Mouse (Mus musculus) embryonic facial prominence, embryonic 15.5 days (tissue): ENCODE data around the gene Bag5. TPM values are rescaled to one million over a fixed set of nuclear protein-coding genes. Genes with fewer than 3 reads are reported as not detected.

Experiments
- ATAC-seq: fragments of 200-750 bp; cut with Nextera tagmentation; 2 replicates; pipeline ENCODE4 v1.8.0; 2017; ENCODE audit warnings: low read depth, moderate TSS enrichment; ENCODE audit not compliant: insufficient number of reproducible peaks, low FRiP score, low TSS enrichment
- H3K27ac ChIP-seq: fragments of 300-500 bp; sonication (generic); replicated peaks from 2 replicates; pipeline ENCODE4 v1.5.1; 2015; ENCODE audit warnings: mild to moderate bottlenecking, inconsistent platforms
- H3K27me3 ChIP-seq: fragments of 300-500 bp; sonication (generic); 2 replicates; pipeline ENCODE4 v1.6.1; 2015; ENCODE audit warnings: inconsistent platforms
- H3K36me3 ChIP-seq: fragments of 300-500 bp; sonication (generic); 2 replicates; pipeline ENCODE4 v1.6.1; 2015; ENCODE audit warnings: mild to moderate bottlenecking, inconsistent platforms
- H3K4me1 ChIP-seq: fragments of 300-500 bp; sonication (generic); 2 replicates; pipeline ENCODE4 v1.6.1; 2015; ENCODE audit warnings: inconsistent platforms
- H3K4me2 ChIP-seq: fragments of 300-500 bp; sonication (generic); replicated peaks from 2 replicates; pipeline ENCODE4 v1.6.1; 2015; ENCODE audit warnings: mild to moderate bottlenecking, inconsistent platforms
- H3K4me3 ChIP-seq: fragments of 300-500 bp; sonication (generic); replicated peaks from 2 replicates; pipeline ENCODE4 v1.5.1; 2015; ENCODE audit warnings: mild to moderate bottlenecking, inconsistent platforms
- H3K9ac ChIP-seq: fragments of 300-500 bp; sonication (generic); 2 replicates; pipeline ENCODE4 v1.6.1; 2015; ENCODE audit warnings: inconsistent platforms
- H3K9me3 ChIP-seq: fragments of 300-500 bp; sonication (generic); replicated peaks from 2 replicates; pipeline ENCODE4 v1.6.1; 2016; ENCODE audit warnings: inconsistent platforms
- WGBS: fragments of 180-500 bp; shearing (Covaris S2); methylation state at CpG from one replicate; pipeline ENCODE4 v1.1.7; 2015; 5-methylcytosine and 5-hydroxymethylcytosine counted together
- polyA plus RNA-seq: library from polyadenylated mRNA; unstranded; fragments of >200 nt; fragmentation: Nextera tagmentation; extraction: Ambion mirVana; gene quantifications from 2 replicates; pipeline ENCODE4 v1.2.1, GENCODE M21; 2015

Bag5 gene
- polyA plus RNA-seq, 1 experiment from 2014 or later = 65.5 TPM

DNA sequence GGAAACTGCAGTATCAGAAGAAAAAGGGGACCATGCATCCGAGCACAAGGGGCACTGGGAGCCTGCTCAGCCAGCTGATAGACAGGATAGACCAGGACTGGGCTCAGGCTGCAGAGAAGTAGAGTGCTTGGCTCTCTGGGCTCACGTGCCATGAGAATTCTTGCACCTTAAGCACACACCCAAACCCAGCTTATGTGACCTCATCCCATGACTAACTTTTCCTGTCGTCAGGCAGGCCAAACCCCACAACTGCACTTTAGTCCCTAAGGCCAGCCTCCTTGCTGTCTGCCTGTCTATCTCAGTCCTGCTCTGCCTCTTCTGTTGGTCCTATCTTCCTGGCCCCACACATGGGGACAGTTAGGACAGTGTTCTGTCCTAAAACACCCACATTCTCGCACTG, 15.3 kb downstream of the Bag5 start:
- H3K27me3 ChIP-seq = no peaks in the 10 kb centered on the region
- H3K9me3 ChIP-seq = no peaks in the 10 kb centered on the region
- no peak overlapping the region for H3K9ac ChIP-seq
- no peak for ATAC-seq
- H3K36me3 ChIP-seq = no peaks in the 10 kb centered on the region
- H3K4me1 ChIP-seq = peaks cover 44% of the 10 kb centered on the region
- no peak overlapping the region for H3K4me2 ChIP-seq
- 57% methylated on average over 4 of the region's 4 CpGs for WGBS
- no peak overlapping the region for H3K4me3 ChIP-seq
- H3K27ac ChIP-seq = no peak overlapping the region

DNA sequence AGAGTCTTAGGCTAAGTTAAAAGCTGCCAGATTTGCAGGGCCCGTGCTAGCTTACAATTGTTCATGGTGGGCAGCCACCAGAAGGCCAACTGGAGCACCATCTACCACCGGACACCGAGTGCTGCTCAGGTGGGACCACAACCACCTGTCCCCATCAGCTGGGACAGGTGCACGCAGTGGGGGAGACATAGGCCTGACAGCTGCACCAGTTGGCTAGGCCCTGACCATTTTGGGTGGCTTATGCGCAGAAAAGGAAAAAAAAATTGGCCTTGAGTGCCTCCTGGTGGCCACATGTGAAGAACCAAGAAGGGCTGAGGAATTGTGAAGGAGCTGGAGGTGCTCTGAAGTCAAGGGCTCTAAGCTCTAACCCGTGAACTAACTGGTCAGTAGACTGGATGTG, 16.8 kb downstream of the Bag5 start:
- Histone ChIP-seq H3K36me3 (no peaks in the 10 kb centered on the region), H3K4me2 (no peak overlapping the region), H3K9me3 (no peaks in the 10 kb centered on the region), H3K4me1 (peaks cover 52% of the 10 kb centered on the region), H3K9ac (no peak overlapping the region), H3K4me3 (no peak overlapping the region), H3K27me3 (no peaks in the 10 kb centered on the region), H3K27ac (peak overlapping the region; percentile 66; the same call in 1 of the 2 replicates)
- ATAC-seq = no peak
- 30% methylated on average over 6 of the region's 6 CpGs for WGBS

DNA sequence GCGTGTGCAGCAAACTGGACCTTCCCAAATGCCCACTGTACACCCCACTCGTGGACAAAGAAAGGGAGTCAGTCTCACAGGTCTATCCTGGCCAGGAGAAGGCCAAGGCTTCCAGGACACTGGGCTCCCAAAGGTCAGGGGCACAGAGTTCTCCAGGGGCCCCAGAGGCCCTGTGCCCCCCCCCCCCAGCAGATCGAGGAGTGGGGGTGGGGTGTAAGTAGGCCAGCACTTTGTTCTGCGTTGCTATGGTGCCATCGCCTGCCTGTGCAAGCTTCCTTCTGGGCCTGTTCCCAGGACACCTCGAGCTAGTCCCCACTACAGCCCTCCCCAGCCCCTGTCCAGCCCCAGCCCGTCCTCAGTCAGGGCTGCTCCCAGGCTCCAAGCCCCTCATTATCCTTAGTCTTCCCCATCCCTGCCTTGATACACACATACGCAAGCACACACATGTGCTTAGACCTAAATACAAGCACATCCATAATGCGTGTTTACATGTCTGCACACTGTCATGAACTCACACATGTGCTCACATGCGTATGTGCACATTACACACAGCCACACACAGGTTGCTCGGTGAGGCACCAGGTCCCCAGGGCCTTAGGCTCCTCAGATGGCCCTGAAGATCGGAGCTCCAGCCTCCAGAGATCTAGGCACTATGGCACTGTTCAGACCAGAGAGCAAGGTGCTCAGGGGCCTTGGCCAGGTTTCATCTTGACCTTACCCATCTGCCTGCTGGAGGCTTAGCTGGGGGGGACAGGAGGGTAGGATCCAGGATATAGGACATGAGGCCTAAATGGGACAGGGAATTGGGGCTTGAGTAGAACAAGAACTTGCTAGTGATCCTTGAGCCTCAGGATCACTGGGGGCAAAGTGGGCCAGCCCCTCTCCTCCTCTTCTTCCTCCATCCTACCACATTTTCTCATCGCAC, 17.9 kb downstream of the Bag5 start:
- Histone ChIP-seq H3K36me3 (no peaks in the 10 kb centered on the region), H3K4me1 (peaks cover 53% of the 10 kb centered on the region), H3K27me3 (no peaks in the 10 kb centered on the region), H3K27ac (peak overlapping the region; percentile 66), H3K9me3 (no peaks in the 10 kb centered on the region), H3K9ac (no peak overlapping the region), H3K4me3 (no peak overlapping the region), H3K4me2 (no peak overlapping the region)
- 53% methylated on average over 13 of the region's 13 CpGs for WGBS
- ATAC-seq = no peak

GRCm38 (mm10) chr12:111694271-111694781, 18.7 kb downstream of the Bag5 start:
- H3K4me2 ChIP-seq = peak overlapping the region; percentile 34
- no peaks in the 10 kb centered on the region for H3K36me3 ChIP-seq
- 0 out of 2 replicates have a peak overlapping the region, but pooled peaks have one; percentile 12 for H3K9ac ChIP-seq
- H3K27ac ChIP-seq = peak overlapping the region; percentile 66
- H3K27me3 ChIP-seq = no peaks in the 10 kb centered on the region
- no peak for ATAC-seq
- no peaks in the 10 kb centered on the region for H3K9me3 ChIP-seq
- no peak overlapping the region for H3K4me3 ChIP-seq
- WGBS = 12% methylated on average over 12 of the region's 12 CpGs
- H3K4me1 ChIP-seq = peaks cover 53% of the 10 kb centered on the region

DNA sequence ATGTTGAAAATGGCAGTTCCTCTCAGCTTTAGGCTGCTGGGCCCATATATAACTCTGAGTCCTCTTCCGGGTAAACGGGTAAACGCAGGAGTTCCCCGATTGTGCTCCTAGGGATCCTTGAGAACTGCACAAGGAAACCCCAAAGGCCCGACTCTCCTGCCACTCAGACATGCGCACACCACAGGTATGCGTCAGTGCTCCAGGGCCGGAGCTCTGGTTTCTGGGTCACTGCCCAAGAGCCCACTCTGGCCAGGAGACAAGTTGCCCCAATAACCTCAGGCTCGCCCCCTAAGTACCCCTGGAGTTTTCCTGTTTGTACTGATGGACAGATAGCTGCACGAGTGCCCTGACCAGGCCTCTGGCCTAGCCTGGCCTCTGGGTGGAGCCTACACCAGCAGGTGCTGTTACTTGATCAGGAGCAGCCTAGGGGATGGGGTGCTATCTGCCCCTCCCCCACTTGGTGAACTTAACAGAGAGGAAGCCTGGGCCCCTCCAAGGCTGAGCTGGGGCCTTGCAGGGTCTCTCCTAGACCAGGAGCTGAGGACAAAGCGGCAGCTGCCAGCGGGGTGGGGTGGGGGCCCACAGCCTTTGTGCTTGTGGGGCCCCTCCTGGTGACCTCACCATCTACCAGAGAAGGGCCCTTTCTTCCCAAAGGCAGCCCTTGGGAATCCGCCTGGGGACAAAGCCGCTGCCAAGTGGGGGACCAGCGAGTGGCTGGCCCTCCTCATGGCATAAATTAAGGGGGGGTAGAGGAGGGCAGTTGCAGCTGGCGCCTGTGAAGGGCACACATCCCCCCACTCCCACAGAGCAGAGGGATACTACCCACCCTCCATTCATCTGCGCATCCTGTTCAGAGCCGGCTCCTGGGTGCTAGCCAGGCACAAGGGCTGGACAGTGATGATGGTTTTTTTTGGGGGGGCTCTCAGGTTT, 19.5 kb downstream of the Bag5 start:
- Histone ChIP-seq H3K9ac (peak overlapping the region; percentile 12; the same call in 1 of the 2 replicates), H3K27me3 (no peaks in the 10 kb centered on the region), H3K4me2 (peak overlapping the region; percentile 34), H3K27ac (peak overlapping the region; percentile 66), H3K4me3 (no peak overlapping the region), H3K36me3 (no peaks in the 10 kb centered on the region), H3K4me1 (peaks cover 53% of the 10 kb centered on the region), H3K9me3 (no peaks in the 10 kb centered on the region)
- 38% methylated on average over 18 of the region's 18 CpGs for WGBS
- ATAC-seq = peak; percentile 66

DNA sequence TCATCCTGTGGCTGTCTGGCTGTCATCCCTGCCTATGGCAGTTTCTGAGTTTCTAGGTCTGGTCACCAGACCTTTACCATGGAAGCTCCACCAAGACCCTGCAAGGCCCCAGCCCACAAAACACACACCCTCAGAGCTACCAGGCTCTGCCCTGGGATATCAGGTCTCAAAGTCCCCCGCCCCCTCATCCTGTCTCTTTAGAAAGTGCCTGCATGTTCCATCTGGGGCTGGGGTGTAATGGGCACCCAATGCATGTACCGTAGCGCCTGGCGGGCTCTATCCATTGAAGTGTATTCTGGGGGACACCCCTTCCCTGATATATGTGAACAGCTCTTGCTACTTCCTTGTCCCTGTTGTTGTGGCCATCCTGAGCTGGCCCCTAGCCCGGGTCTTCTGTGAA, 20.2 kb downstream of the Bag5 start:
- Histone ChIP-seq H3K9me3 (no peaks in the 10 kb centered on the region), H3K36me3 (no peaks in the 10 kb centered on the region), H3K4me3 (no peak overlapping the region), H3K27me3 (no peaks in the 10 kb centered on the region), H3K27ac (no peak overlapping the region), H3K4me2 (no peak overlapping the region), H3K4me1 (peaks cover 57% of the 10 kb centered on the region), H3K9ac (no peak overlapping the region)
- ATAC-seq = no peak
- WGBS = 71% methylated on average over 5 of the region's 5 CpGs

GRCm38 (mm10) chr12:111691346-111691872, 21.6 kb downstream of the Bag5 start:
- Histone ChIP-seq H3K27me3 (no peaks in the 10 kb centered on the region), H3K4me1 (peaks cover 65% of the 10 kb centered on the region), H3K4me3 (no peak overlapping the region), H3K9ac (no peak overlapping the region), H3K27ac (peak overlapping the region; percentile 44; the same call in 1 of the 2 replicates), H3K36me3 (no peaks in the 10 kb centered on the region), H3K4me2 (no peak overlapping the region), H3K9me3 (no peaks in the 10 kb centered on the region)
- 31% methylated on average over 5 of the region's 5 CpGs for WGBS
- no peak for ATAC-seq

DNA sequence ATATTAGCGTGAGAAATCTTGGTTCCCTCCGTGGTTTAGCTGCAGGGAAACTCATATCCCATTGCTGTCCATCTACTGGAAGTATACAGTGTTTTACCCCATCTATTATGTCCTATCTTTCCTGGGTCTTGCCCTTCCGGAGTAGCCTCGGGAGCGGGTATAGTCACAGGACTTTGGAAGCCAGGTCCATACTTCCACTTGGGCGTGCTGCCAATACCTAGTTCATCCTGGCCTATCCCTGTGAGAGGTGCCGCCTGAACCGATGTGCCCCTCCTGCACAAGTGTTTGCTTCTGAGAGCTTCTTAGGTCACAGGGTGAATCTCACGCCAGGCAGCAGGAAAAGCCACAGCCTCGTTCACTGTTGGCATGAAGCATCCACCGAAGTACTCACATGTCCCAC, 23.6 kb downstream of the Bag5 start:
- Histone ChIP-seq H3K9ac (no peak overlapping the region), H3K4me2 (no peak overlapping the region), H3K36me3 (no peaks in the 10 kb centered on the region), H3K27ac (no peak overlapping the region), H3K9me3 (no peaks in the 10 kb centered on the region), H3K4me3 (no peak overlapping the region), H3K4me1 (peaks cover 47% of the 10 kb centered on the region), H3K27me3 (no peaks in the 10 kb centered on the region)
- WGBS = 71% methylated on average over 11 of the region's 11 CpGs
- no peak for ATAC-seq

GRCm38 (mm10) chr12:111688069-111688428, 25.0 kb downstream of the Bag5 start:
- WGBS = 43% methylated on average over 2 of the region's 2 CpGs
- Histone ChIP-seq H3K9me3 (no peaks in the 10 kb centered on the region), H3K27ac (peak overlapping the region; percentile 58; the same call in 1 of the 2 replicates), H3K27me3 (no peaks in the 10 kb centered on the region), H3K4me2 (no peak overlapping the region), H3K36me3 (no peaks in the 10 kb centered on the region; the same call in 1 of the 2 replicates), H3K4me3 (no peak overlapping the region), H3K4me1 (peaks cover 33% of the 10 kb centered on the region), H3K9ac (no peak overlapping the region)
- ATAC-seq = no peak

DNA sequence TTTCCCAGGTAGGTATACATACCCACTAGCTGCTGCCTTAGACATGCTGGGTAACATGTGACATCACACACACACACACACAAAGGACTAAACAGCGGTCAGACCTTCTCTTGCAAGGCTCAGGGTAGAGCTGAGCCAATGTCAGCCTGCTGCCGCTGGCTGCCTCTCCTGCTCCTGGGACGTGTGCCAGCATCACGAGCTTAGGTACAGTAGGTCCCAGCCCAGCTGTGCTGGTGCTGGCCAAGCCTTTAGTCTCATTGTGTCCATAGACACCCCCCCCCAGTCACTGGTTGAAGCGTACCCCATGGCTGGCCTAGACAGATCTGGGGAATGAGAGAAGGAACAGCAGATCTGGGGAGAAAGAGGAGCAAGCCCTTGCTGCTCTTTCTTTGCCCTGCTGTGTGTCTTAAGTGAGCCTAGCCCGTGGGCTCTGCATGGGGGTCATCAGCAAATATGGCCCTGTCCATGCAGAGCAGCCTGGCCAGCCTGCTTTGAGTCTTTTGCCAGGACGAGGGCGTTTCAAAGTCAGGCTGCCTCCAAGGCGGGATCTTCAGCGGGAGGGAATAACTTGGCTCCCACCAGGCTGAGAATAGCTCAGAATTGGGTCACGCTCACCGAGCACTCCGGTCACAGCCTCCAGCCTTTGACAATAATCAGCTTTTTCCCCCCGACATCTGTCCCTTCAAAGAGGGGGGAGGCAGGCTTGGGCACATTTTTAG, 25.5 kb downstream of the Bag5 start:
- no peaks in the 10 kb centered on the region for H3K27me3 ChIP-seq
- H3K4me3 ChIP-seq = no peak overlapping the region
- no peaks in the 10 kb centered on the region; the same call in 1 of the 2 replicates for H3K36me3 ChIP-seq
- H3K27ac ChIP-seq = peak overlapping the region; percentile 58; the same call in 1 of the 2 replicates
- ATAC-seq = peak; percentile 66
- no peaks in the 10 kb centered on the region for H3K9me3 ChIP-seq
- no peak overlapping the region for H3K9ac ChIP-seq
- H3K4me2 ChIP-seq = no peak overlapping the region
- peaks cover 31% of the 10 kb centered on the region for H3K4me1 ChIP-seq
- WGBS = 17% methylated on average over 14 of the region's 14 CpGs
